Mouse (Mus musculus): Measurements from ENCODE around the gene Hist2h3c1. TPM values are rescaled to one million over a fixed set of nuclear protein-coding genes. Genes with fewer than 3 reads are reported as not detected.
A peak's percentile ranks its signal among the peaks of the same experiment; 100 is the strongest.
"Not testable (repeated sequence)": the region's sequence is repeated elsewhere in the genome, so short reads cannot be mapped to it uniquely, and the experiment has no call there.

The Hist2h3c1 gene
- polyA plus RNA-seq, 1 experiment from 2014 or later: 0.71 TPM

GRCm38 (mm10) chr3:96284457-96284856, 38.0 kb downstream of the Hist2h3c1 start:
- Histone ChIP-seq H3K27me3 (peaks cover 39% of the 10 kb centered on the region), H3K36me3 (no peaks in the 10 kb centered on the region), H3K4me2 (replicated peaks) (peak overlapping the region; percentile 15; the same call in 1 of the 2 replicates), H3K27ac (no peak overlapping the region), H3K4me3 (no peak overlapping the region), H3K9me3 (replicated peaks) (no peaks in the 10 kb centered on the region), H3K4me1 (peaks cover 3% of the 10 kb centered on the region; the same call in 1 of the 2 replicates), H3K9ac (0 out of 2 replicates have a peak overlapping the region, but pooled peaks have one; percentile 8)
- ATAC-seq (ENCODE audit: low FRiP score): no peak
- 25% methylated on average over 4 of the region's 4 CpGs for WGBS

GRCm38 (mm10) chr3:96287334-96287733, 40.8 kb downstream of the Hist2h3c1 start:
- H3K4me3 ChIP-seq; H3K4me2 ChIP-seq (replicated peaks); H3K9me3 ChIP-seq (replicated peaks); H3K27ac ChIP-seq; ATAC-seq (ENCODE audit: low FRiP score); H3K4me1 ChIP-seq; H3K9ac ChIP-seq; H3K36me3 ChIP-seq: not testable (repeated sequence)
- peaks cover 34% of the 10 kb centered on the region for H3K27me3 ChIP-seq
- 86% methylated on average over 11 of the region's 11 CpGs for WGBS

- WGBS: 75% methylated on average over 3 of the region's 3 CpGs
- ATAC-seq (ENCODE audit: low FRiP score): no peak
- Histone ChIP-seq H3K27ac (no peak overlapping the region), H3K4me2 (replicated peaks) (no peak overlapping the region), H3K4me1 (peaks cover 3% of the 10 kb centered on the region; the same call in 1 of the 2 replicates), H3K4me3 (no peak overlapping the region), H3K36me3 (no peaks in the 10 kb centered on the region), H3K9me3 (replicated peaks) (no peaks in the 10 kb centered on the region), H3K27me3 (peaks cover 15% of the 10 kb centered on the region), H3K9ac (no peak overlapping the region)
These were observed 42.7 kb downstream of the Hist2h3c1 start for GRCm38 (mm10) chr3:96289201-96289600.

- H3K27me3 ChIP-seq; H3K27ac ChIP-seq; H3K4me3 ChIP-seq; H3K36me3 ChIP-seq; ATAC-seq (ENCODE audit: low FRiP score); H3K4me2 ChIP-seq (replicated peaks); H3K9me3 ChIP-seq (replicated peaks); H3K9ac ChIP-seq; H3K4me1 ChIP-seq: not testable (repeated sequence)
- 96% methylated on average over 3 of the region's 3 CpGs for WGBS
These were observed 44.2 kb downstream of the Hist2h3c1 start for GRCm38 (mm10) chr3:96290727-96291126.

- Histone ChIP-seq H3K9me3 (replicated peaks) (no peaks in the 10 kb centered on the region), H3K4me2 (replicated peaks) (no peak overlapping the region), H3K27me3 (peaks cover 3% of the 10 kb centered on the region; the same call in 1 of the 2 replicates), H3K4me3 (no peak overlapping the region), H3K36me3 (no peaks in the 10 kb centered on the region), H3K27ac (no peak overlapping the region), H3K9ac (no peak overlapping the region), H3K4me1 (no peaks in the 10 kb centered on the region)
- no peak for ATAC-seq (ENCODE audit: low FRiP score)
- 63% methylated on average over 6 of the region's 6 CpGs for WGBS
These were observed 46.2 kb downstream of the Hist2h3c1 start for GRCm38 (mm10) chr3:96292641-96293040.

- H3K9me3 ChIP-seq (replicated peaks): no peaks in the 10 kb centered on the region
- no peak overlapping the region for H3K4me3 ChIP-seq
- WGBS: 52% methylated on average over 5 of the region's 5 CpGs
- no peak overlapping the region for H3K9ac ChIP-seq
- no peaks in the 10 kb centered on the region for H3K36me3 ChIP-seq
- H3K4me2 ChIP-seq (replicated peaks): no peak overlapping the region
- no peaks in the 10 kb centered on the region for H3K4me1 ChIP-seq
- peaks cover 3% of the 10 kb centered on the region; the same call in 1 of the 2 replicates for H3K27me3 ChIP-seq
- ATAC-seq (ENCODE audit: low FRiP score): no peak
- no peak overlapping the region for H3K27ac ChIP-seq
These were observed 46.9 kb downstream of the Hist2h3c1 start for GRCm38 (mm10) chr3:96293368-96293767.

GRCm38 (mm10) chr3:96293787-96294186, 47.3 kb downstream of the Hist2h3c1 start, which contains the start of gene Fcgr1:
TSS of gene Fcgr1 (minus strand) at chr3:96293969.
- H3K4me3 ChIP-seq: no peak within 1 kb of the TSS
- no peak for ATAC-seq (ENCODE audit: low FRiP score)
- no peaks in the 10 kb centered on the region for H3K9me3 ChIP-seq (replicated peaks)
- peaks cover 3% of the 10 kb centered on the region; the same call in 1 of the 2 replicates for H3K27me3 ChIP-seq
- no peak within 1 kb of the TSS for H3K9ac ChIP-seq
- H3K4me1 ChIP-seq: no peaks in the 10 kb centered on the region
- WGBS: 85% methylated on average over 4 of the region's 4 CpGs
- H3K27ac ChIP-seq: no peak within 1 kb of the TSS
- no peak within 1 kb of the TSS for H3K4me2 ChIP-seq (replicated peaks)
- H3K36me3 ChIP-seq: no peaks in the 10 kb centered on the region

Small RNA genes within 50 kb of the gene (microRNA-seq; reads per million reads assigned to microRNA genes)
- not detected for gene Gm44492
- gene Gm47311: not detected
- not detected for gene Gm47313

Other genes starting within 250 kb of the Hist2h3c1 start
- gene Vps45, start 188.2 kb upstream of the Hist2h3c1 start, polyA plus RNA-seq (2016; fragmentation: Nextera tagmentation; extraction: Ambion mirVana): 45.4 and 48.3 TPM in 2 replicates
- 17.3 and 18.2 TPM in 2 replicates for gene Otud7b, start 142.2 kb upstream of the Hist2h3c1 start, polyA plus RNA-seq (2016; fragmentation: Nextera tagmentation; extraction: Ambion mirVana)
- 20.8 and 23.0 TPM in 2 replicates for gene Mtmr11, start 84.7 kb upstream of the Hist2h3c1 start, polyA plus RNA-seq (2016; fragmentation: Nextera tagmentation; extraction: Ambion mirVana)
- gene Sf3b4, start 74.4 kb upstream of the Hist2h3c1 start, polyA plus RNA-seq (2016; fragmentation: Nextera tagmentation; extraction: Ambion mirVana): 164 and 170 TPM in 2 replicates
- gene Sv2a, start 65.5 kb upstream of the Hist2h3c1 start, polyA plus RNA-seq (2016; fragmentation: Nextera tagmentation; extraction: Ambion mirVana): 44.5 and 44.9 TPM in 2 replicates
- gene Bola1, start 27.0 kb upstream of the Hist2h3c1 start, polyA plus RNA-seq (2016; fragmentation: Nextera tagmentation; extraction: Ambion mirVana): 54.4 and 59.8 TPM in 2 replicates
- not detected in 2 replicates for gene Hist2h2ab, start 26.8 kb upstream of the Hist2h3c1 start, polyA plus RNA-seq (2016; fragmentation: Nextera tagmentation; extraction: Ambion mirVana)
- 4.4 and 7.0 TPM in 2 replicates for gene Hist2h2ac, start 25.8 kb upstream of the Hist2h3c1 start, polyA plus RNA-seq (2016; fragmentation: Nextera tagmentation; extraction: Ambion mirVana)
- 5.8 and 7.0 TPM in 2 replicates for gene Hist2h2be, start 25.6 kb upstream of the Hist2h3c1 start, polyA plus RNA-seq (2016; fragmentation: Nextera tagmentation; extraction: Ambion mirVana)
- 4.9 and 6.7 TPM in 2 replicates for gene Hist2h3c2, start 7.6 kb upstream of the Hist2h3c1 start, polyA plus RNA-seq (2016; fragmentation: Nextera tagmentation; extraction: Ambion mirVana)
- 49.8 and 72.3 TPM in 2 replicates for gene Hist2h2aa2, start 6.4 kb upstream of the Hist2h3c1 start, polyA plus RNA-seq (2016; fragmentation: Nextera tagmentation; extraction: Ambion mirVana)
- gene Hist2h2aa1, start 1.2 kb upstream of the Hist2h3c1 start, polyA plus RNA-seq (2016; fragmentation: Nextera tagmentation; extraction: Ambion mirVana): 16.0 and 22.0 TPM in 2 replicates
- gene Hist2h4, start 16.6 kb downstream of the Hist2h3c1 start, polyA plus RNA-seq (2016; fragmentation: Nextera tagmentation; extraction: Ambion mirVana): 5.0 and 10.9 TPM in 2 replicates
- gene Hist2h3b, start 22.0 kb downstream of the Hist2h3c1 start, polyA plus RNA-seq (2016; fragmentation: Nextera tagmentation; extraction: Ambion mirVana): 39.7 and 58.2 TPM in 2 replicates
- gene Hist2h2bb, start 23.1 kb downstream of the Hist2h3c1 start, polyA plus RNA-seq (2016; fragmentation: Nextera tagmentation; extraction: Ambion mirVana): 8.6 and 14.4 TPM in 2 replicates
- gene Fcgr1, start 47.3 kb downstream of the Hist2h3c1 start, polyA plus RNA-seq (2016; fragmentation: Nextera tagmentation; extraction: Ambion mirVana): 2.0 TPM in 2 replicates
- not detected in 2 replicates for gene BC107364, start 205.6 kb downstream of the Hist2h3c1 start, polyA plus RNA-seq (2016; fragmentation: Nextera tagmentation; extraction: Ambion mirVana)